Mouse (Mus musculus): ENCODE measurements around the gene Stum.
A peak's percentile ranks its signal among the peaks of the same experiment; 100 is the strongest.

The Stum gene

DNA sequence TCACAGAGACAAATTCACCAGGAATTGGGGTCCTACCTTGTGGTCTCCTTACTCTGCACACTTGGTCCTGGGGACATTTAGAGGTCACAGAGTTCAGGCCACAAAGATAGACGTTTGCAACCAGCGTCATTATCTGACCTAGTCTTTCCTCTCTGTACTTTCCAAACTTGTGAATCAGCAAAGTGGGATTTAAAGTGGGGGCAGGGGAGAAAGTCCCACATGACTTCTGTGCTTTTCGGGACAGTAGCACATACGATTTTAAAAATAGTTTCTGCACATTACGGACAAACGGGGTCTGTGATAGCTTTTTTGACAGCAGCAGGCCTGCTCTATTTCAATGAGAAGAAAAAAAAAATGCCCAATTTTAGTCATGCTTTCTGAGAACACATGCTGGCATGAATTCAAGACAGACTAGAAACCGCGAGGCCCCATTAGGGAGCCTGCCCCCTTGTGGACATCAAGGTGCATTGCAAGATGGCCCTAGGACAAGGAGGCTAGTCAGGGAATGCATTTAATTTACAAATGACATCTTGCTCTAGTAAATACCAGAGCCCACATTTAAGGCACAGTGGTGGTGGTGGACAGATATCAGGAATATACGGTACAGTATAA is 55.1 kb downstream of the Stum start:
- DNase-seq = peak; percentile 67 to 73

DNA sequence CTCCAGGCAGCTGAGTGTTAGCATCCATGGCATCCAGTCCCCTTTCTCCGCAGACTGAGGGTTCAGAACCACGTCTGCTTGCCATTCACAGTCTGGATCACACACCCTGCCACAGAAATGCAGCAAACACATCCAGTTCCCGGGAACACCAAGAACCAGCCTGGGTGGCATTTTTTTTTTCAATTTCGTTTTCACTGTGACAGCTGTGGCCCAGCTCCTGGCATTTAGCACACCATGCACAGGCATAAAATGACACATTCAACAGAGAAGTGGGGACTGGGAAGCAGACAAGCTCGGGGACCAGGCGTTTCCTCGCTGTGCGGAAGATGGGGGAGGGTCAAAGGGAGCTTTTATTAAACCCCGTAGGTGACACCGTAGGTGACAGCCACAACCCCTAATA is 55.6 kb downstream of the Stum start:
- no peak for DNase-seq

DNA sequence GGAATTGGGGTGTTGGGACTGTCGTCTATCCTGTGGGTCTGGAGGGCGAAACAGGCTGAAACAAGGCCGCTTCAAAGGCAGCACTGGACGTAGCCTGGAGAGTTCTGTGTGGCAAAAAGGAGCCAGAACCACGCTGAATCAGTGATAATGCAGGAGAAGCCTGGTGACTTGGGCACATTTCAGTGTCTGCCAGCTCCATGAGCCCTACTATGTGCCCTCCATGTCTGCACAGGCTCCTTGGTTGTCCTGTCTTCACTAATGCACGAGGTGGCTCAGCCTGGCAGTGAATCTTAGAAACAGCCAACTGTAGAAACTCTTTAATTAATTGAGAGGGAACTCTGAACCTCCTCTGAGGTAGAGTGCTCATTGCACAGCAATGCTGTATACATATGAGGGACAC is 56.9 kb downstream of the Stum start:
- no peak for DNase-seq

DNA sequence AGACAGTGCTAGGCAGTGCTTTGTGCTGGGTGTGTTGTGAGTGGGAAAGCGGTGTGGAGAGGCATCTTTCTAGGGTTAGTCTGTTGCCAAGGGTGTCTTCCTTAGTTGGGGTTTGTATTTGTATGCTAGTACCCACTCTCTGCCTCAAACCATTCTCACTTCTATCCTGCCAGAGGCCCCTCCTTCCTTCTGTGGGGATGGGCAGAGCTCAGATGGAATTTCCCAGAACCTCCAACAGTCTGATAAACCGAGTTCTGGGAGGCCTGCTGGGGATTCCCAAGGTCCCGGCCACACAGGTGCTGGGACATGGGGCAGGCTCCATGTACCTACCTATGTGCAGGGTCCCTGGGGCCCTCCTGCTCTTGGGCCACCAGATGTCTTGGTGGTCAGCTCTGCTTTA is 59.4 kb downstream of the Stum start:
- DNase-seq = no peak

DNA sequence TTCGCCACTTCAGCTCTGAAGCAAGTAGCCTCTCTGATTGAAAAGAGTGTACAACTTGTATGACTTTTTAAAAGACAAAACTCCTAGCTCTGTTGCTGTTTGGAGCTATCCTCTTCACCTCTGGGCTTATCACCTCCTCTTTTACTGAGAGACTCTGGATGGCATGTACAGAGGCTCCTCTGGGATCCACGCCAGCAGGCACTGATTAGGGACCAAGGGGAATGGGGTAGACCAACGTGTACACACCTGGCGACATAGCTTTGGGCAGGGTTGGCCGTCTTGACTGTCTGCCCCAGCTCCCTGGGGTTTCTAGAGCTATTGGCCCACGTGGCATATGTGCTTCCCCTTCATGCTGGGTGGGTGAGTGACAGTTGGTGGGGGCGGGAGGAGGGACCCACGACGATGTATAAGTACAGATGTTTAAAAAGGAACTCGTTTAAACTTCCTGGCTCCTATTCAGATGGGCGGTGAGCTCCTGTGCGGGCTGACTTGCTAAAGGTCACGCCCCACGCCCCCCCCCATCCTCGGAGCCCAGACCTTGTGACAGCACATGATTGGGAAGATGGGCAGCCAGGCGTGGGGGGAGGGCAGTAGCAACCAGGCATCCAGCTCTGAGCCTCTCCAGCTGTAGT is 60.2 kb downstream of the Stum start:
- DNase-seq = peak; percentile 59 to 71

DNA sequence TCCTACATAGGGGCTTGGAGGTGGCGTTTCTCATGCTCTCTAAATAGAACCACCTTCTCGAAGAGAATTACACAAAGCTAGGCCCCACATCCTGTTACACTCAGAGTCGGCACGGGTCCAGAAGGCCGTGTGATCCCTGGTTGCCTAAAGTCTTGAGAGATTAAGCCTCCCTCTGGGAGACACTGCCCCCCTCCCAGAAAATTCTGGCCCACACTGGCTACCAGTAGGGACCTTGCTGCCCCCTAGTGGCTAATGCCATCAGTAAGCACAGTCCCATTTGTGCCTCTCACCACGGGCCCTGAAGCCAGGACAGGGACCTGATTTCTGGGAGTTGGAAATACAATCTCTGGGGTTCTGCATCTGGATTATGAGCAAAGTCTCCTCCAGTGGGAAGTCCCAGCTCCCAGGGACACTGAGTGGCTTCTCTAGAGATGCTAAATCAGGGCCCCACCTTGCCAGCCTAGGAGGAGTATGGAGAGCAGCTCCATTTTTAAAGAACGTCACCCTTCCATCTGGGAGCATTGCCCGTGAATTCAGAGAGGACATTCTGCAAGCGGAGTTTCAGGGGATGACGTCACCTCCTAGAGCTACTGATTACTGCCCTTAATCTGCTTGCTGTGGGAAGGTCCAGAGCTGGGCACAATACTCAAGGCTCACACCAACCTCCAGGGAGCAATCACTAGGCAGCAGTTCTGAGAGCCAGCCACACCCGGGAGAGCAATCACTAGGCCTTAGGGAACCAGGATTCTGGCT is 61.1 kb downstream of the Stum start:
- peak; percentile 88 to 93 for DNase-seq

DNA sequence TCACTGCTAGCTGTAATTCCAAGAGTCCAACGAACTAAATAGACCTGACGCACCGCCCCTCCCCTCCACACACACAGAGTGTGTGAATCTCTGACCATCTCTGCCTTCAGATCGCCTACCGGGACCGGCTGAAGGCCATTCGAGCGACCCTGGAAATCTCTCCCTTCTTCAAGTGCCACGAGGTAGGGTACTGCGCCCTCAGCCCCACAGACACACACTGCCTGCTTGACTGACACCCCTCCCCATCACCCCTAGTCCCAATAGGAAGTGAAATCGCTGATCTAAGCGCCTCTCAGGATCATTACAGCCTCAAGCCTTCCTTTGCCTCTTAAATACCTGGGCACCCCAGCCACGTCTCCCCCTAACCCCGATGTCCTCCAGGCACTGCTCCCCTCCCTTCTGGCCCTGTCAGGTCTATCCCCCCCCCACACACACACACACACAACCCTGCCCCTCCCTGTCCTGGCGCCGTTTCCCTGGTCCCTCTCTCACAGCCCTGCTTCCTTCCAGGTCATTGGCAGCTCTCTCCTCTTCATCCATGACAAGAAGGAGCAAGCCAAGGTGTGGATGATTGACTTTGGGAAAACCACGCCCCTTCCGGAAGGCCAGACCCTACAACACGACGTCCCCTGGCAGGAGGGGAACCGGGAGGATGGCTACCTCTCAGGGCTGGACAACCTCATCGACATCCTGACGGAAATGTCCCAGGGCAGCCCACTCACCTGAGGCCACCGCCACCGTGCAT is 62.0 kb downstream of the Stum start:
- DNase-seq = no peak

DNA sequence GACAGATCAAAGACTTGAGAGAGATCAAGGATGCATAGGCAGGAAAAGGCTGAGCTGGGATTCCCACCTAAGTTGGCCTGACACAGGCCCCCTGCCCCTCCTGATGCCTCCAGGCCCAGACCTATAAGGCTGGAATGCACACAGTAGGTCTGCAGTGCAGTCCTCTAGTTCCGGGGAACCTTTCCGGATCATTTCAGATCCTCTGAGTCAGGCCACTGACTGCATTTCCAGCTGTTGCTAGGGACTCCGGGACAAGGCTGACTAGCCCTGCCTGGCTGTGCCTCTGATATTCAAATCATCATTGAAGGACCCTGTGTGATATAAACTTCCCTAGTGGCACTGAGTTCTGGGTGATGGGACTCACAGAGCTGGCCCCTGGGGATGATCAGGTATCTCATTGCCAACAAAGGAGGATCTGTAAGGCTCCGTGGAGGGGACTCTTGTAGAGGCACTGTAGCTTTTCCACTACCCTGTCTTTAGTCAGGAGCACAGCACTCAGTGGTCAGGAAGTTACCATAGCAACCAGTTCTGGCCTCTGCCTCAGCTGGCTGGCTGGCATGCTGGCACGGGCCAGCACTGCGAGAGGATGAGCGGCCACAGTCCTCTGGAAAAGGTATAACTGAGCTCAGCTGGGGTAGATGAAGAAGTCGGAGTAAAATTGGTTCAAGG is 62.7 kb downstream of the Stum start:
- DNase-seq = no peak

DNA sequence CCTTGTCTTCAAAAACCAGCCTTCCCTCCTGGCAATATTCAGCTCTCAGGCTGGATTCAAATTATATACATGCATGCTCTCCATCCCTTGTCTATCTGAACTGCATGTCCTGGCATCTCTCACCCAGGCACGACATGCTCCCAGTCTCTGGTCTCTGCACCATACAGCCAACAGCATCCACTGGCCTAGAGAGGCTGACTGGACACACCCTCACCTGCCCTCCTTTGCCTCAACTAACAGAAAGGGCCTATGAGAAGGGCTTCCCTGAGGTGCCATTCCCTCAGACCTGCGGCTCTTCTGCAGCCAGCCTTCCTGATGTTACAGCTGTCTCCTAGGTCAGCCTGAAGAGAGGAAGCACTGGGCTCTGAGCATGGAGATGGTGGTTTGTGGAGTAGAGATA is 64.2 kb downstream of the Stum start:
- DNase-seq = no peak

DNA sequence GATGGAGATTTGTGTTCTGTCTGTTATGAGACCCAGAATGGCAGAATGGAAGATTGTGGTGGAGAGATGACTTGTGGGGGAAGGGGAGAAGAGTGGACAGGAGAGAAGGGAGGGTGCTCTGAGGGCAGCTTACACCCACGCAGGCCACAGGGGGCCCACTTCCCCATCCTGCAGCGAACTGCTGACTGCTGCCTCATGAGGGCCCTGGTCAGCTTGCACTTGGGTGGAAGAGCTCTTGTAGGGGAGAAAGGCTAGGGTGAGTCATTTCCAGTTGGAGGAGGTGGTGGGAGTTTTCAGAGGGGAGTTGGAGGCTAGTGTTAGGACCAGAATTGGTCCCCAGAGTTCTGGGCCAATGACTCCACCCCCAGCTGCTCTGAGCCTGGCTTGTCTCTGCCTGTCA is 66.2 kb downstream of the Stum start:
- DNase-seq = no peak

DNA sequence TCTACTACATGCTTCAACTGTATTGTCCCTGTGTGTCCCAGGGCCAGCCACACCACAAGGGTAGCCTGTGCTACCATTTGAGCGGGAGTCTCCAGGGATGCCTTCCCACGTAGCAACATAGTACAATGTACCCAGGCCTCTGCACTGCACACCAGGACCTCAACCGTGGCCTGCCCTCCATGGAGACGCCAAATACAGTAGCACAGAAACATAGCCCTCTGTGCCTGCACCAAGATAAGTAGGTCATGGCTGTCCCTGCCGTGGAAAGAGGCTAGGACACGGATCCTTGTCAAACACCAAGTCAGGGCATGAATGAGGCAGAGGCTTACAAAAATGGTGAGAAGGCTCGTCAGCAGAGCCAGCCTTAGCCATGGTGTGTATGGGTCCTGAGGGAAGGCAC is 67.5 kb downstream of the Stum start:
- no peak for DNase-seq

DNA sequence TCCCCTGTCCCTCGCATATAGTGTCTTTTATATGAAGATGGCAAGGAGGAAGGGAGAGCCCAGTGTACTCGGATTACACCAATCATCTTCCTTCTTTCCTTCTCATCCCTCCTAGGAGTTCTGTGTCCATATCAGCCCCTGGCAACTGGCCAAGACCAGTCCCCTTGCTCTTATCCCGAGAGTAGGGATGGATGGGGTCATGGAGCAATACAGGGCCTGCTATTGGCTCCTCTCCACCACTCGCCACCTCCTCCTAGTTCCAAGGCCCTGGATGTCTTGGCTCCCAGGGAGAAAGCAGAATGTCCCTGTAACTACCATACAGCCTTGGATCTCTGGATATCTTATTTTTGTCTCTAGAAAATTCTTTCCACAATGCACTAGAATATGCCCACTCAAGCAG is 68.2 kb downstream of the Stum start:
- DNase-seq = no peak

DNA sequence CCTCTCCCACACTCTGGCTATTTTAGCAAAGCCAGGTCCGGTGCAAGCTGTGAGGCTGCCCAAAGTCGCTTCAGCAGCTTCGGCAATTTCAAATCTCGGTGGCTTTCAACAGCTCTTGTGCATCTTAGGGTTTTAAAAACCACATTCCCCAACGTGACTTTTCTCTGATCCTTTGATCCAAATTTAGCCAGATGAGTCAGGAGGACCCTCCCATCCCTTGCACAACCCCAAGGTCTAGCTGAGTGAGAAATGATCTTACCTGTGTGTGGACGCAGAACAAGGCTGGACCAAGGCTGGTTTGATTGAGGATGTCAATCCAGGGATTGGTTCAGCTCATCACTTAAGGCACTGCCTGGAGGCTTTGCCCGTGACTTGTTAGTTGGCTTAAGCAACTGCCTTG is 73.0 kb downstream of the Stum start:
- no peak for DNase-seq

DNA sequence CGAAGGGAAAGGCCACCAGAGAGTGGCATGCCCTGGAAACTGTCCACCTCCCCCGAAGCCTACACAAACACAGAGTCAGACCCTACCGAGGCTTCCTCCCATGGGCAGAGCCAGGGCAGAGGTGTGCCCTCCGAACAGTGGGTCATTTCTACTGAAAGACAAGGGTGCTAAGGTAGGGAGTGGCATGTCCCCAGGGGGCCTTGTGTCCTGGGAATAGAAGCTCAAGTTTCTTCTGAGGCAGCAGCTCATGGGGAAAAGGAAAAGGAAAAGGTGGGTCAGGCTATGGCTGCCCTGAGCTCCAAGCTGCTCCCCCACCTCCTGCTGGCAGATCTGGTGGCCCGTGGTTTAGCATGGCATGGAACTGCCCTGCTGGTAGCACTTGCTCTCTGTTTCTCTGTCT is 73.5 kb downstream of the Stum start:
- no peak for DNase-seq

DNA sequence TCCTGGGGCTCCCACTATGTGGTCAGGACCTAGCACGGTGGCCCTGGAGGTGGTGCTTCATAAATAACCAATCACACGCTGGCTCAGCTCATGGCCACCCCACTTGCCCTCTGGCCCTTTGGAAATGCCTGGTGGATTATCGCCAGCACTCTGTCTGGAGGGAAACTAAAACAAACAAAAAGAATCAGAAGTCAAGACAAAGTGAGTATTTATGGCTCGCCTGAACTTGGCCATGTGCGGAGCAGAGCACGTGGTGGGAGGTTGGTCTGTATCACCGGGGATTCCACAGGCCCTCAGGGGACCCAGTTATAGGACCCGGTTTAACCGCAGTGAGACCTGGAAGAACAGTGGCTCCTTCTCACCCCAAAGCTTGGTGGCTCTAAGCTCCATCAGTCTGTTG is 74.5 kb downstream of the Stum start:
- peak; percentile 50 to 55 for DNase-seq

DNA sequence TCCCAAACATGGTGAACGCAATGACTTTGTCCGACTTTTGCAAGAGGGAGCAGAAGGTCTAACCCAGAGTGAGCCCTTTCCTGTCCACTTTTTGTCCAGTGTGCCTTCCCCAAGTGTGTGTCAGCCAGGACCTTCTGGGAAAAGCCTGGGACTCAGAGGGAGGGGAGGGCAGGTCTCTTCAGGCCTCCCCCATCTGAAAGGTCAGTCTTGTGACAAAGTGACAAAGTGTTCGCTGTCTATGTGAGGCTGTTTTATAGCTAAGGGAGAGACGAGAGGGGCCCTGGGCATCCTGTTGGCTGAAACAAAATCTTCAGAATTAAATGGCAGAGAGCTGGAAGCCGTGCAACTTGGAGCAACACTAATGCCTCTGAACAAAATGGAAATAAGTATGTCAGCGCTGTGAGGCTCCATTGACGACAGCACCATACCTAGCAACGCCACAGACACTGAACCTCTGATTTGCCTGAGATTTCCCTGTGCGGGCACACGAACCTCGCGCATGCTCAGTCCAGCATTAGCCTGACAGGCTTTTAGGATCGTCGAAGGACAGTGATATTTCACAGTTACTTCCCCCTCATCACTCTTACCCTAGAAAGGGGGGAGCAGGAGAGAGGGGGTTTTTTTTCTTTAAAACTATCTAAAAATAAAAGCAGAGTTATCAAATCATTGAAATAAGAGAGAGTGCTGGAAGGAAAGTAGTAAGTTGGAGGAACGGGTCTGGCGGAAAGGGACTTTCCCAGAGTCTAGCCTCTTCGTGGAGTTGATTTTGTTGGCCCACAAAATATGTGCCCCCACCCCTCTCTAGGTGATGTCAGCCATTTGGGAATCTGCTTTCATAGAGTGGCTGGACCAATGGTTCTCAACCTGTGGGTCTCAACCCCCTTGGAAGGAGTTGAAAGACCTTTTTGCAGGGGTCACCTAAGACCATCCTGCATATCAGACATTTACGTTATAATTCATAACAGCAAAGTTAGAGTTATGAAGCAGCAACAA is 75.3 kb downstream of the Stum start:
- no peak for DNase-seq

DNA sequence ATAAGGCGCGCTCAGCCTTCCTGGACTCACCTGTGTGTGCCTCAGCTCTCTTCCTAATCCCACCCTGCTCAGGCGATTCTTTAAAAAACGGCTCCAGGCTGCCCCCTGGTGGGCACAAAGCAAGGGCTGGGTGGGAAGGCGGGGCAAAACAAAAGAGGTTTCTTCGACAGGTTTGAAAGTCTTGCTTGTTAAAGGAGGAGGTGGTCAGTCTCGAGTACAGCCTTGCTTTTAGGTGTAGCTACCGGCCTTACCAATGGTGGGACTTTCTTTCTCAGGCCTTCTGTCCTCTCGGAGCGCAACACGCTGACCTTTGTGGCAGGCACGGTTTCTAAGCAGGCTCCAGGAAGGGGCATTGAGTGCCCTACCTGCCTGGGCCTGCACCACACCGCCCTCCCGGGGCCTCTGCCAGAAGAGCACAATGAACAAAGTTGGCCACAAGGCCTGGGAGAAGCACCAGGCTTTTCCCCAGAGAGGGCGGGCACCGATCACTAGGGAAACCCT is 76.1 kb downstream of the Stum start:
- DNase-seq = peak; percentile 88 to 90

DNA sequence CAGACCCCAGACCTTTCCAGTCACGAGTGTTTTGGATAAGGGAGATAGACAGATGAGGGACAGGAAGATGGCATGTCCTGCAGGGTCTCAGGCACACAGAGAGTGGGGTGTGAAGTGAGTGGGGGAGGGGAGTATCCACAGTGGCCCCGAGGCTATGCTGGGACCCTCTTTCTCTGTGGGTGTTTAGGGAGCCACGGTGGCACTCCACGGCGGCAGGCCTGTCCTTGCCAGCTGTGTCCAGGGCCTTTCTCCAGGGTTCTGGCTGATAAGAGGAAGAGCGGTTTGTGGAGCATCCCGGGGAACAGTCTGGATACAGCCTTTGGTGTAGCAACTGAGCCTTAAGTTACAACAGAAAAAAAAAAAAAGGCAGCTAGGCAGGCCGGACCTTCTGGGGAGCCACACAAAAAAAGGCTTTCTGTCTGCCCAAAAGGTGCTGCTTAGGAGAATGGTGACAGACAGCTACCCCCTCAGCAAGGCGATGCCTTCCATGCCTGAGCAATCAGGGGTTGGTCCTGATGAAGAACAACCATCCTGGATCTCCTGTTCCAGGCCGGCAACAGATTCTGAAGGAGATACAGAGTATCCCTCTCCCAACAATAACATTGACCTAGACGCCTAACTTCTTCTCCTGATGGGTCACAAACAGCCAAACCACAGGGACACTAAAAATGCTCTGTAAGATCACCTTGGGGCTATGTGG is 76.8 kb downstream of the Stum start:
- DNase-seq = no peak

DNA sequence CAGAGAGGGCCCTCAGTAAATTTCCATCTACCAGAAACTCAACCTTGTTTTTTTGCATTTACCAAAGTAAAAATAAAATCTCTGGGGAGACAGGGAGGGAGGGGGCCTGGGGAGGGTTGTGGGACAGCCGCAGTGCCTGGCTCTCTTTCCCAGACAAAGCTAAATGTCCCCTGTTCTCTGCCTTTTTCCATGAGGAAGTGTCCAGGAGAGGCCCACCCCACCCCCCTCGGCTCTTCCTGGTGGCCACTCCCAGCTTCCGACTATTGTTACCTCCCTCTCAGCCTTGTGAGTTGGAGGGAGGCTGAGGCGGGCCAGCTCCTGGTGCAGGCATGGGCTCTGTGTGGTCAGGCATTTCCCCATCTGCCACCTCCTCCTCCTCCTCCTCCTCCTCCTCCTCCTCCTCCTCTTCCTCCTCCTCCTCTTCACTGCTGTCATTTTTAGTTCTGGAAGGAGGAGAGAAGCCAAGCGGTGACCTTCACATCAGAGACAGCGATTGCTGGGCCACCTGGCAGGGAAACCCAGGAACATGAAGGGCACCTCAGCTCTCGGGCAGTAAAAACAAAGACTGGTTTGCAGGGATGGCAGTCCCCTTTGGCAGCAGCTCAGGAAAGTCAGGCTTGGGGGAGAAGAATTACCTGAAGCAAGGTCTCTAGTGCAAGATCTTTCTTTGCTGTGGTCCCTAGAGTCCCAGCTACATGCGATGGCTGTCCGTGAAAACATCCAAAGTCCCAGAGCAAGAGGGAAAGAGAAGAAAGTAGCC is 77.5 kb downstream of the Stum start:
- DNase-seq = peak; percentile 47 to 69

DNA sequence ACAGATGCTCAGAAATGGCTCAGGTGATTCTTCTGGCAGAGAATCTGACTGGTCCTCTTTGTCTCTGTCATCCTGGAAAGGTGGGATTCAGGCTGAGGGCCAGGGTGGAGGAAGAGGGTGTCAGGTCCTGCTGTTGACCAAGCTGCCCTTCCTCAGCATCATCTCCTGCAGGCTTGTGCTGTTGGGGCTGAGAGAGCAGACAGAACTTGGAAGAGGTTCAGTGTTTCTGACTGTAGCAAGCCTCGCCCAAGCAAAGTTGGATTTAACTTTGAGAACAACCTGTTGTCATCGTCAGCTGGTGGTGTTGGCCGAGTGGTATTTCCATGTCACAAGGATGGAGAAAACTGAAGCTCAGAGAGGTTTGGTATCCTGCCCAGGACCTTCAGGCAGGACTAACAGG is 78.6 kb downstream of the Stum start:
- DNase-seq = no peak
